Mouse (Mus musculus) kidney, adult 18-20 months (tissue): Measurements from ENCODE around the gene Pars2.

ENCODE experiments used
- DNase-seq: peaks from one replicate; pipeline ENCODE4 v3.0.0; 2021

Gene Pars2

GRCm38 (mm10) chr4:106643483-106644217, 7.2 kb upstream of the Pars2 start:
- no peak for DNase-seq

- DNase-seq, result no peak
These were observed 6.7 kb upstream of the Pars2 start for GRCm38 (mm10) chr4:106644218-106644610.

GRCm38 (mm10) chr4:106645797-106646196, 5.1 kb upstream of the Pars2 start:
- DNase-seq, result no peak

- no peak for DNase-seq
These were observed 3.7 kb upstream of the Pars2 start for GRCm38 (mm10) chr4:106647137-106647536.

- no peak for DNase-seq
These were observed 1.7 kb downstream of the Pars2 start for GRCm38 (mm10) chr4:106652546-106652945.

GRCm38 (mm10) chr4:106653051-106653450, 2.2 kb downstream of the Pars2 start:
- no peak for DNase-seq

GRCm38 (mm10) chr4:106655681-106656080, 4.8 kb downstream of the Pars2 start:
- DNase-seq, result no peak

- DNase-seq, result no peak
These were observed 13.1 kb downstream of the Pars2 start for GRCm38 (mm10) chr4:106663956-106664470.

- peak; percentile 42 for DNase-seq
These were observed 13.8 kb downstream of the Pars2 start for GRCm38 (mm10) chr4:106664697-106665096.

GRCm38 (mm10) chr4:106665269-106665668, 14.4 kb downstream of the Pars2 start:
- no peak for DNase-seq

- no peak for DNase-seq
These were observed 14.8 kb downstream of the Pars2 start for GRCm38 (mm10) chr4:106665673-106666072.

GRCm38 (mm10) chr4:106666546-106666945, 15.7 kb downstream of the Pars2 start:
- no peak for DNase-seq

- DNase-seq, result peak; percentile 27
These were observed 25.9 kb downstream of the Pars2 start for GRCm38 (mm10) chr4:106676749-106677148.

- peak; percentile 90 for DNase-seq
These were observed 27.7 kb downstream of the Pars2 start, which contains the start of gene Ttc4 for GRCm38 (mm10) chr4:106678442-106679118. TSS of gene Ttc4 (minus strand) at chr4:106678944.

GRCm38 (mm10) chr4:106679152-106679551, 28.3 kb downstream of the Pars2 start:
- no peak for DNase-seq

GRCm38 (mm10) chr4:106680955-106681354, 30.1 kb downstream of the Pars2 start:
- DNase-seq, result no peak

GRCm38 (mm10) chr4:106688636-106689296, 37.9 kb downstream of the Pars2 start:
- no peak for DNase-seq

- no peak for DNase-seq
These were observed 43.1 kb downstream of the Pars2 start for GRCm38 (mm10) chr4:106693841-106694430.

GRCm38 (mm10) chr4:106699989-106700388, 49.1 kb downstream of the Pars2 start:
- DNase-seq, result peak; percentile 40

GRCm38 (mm10) chr4:106700798-106701197, 49.9 kb downstream of the Pars2 start:
- no peak for DNase-seq

- DNase-seq, result peak; percentile 7
These were observed 53.1 kb downstream of the Pars2 start for GRCm38 (mm10) chr4:106703956-106704355.

- peak; percentile 32 for DNase-seq
These were observed 53.5 kb downstream of the Pars2 start for GRCm38 (mm10) chr4:106704416-106704815.
